Mouse (Mus musculus): ENCODE measurements around the gene Camta1. TPM values are rescaled to one million over a fixed set of nuclear protein-coding genes. Genes with fewer than 3 reads are reported as not detected.
A peak's percentile ranks its signal among the peaks of the same experiment; 100 is the strongest.

Camta1 gene
- total and polyA plus RNA-seq, 2 experiments = 2.7 to 6.1 TPM

DNA sequence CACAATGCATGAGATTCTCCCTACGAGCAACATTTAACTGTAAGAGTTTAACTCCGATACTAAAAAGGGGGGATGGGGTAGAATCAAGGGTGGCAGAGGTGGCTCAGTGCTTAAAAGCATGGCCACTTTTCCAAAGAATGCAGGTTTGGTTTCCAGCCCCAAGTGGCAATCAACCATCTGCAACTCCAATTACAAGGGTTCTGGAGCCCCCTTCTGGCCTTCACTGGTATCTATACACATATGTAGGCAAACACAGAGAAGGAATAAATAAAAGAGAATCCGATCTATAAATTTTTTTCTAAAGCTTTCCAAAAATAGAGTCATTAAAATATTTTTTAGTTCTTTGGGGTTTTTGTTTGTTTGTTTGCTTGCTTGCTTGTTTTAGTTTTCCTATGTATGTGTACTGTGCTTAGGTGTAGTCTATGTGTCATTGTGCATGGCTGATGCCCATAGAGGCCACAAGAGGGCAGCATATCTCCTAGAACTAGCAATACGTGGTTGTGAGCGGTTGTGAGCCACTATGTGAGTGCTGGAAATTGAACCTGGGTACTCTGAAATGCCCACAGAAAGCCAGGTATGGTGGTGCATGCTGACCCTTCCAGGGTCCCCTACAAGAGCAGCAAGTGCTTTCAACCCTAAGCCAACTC, 18.5 kb upstream of the Camta1 start:
- Histone ChIP-seq H3K4me1 (ENCODE audit: control insufficient read depth, insufficient read depth, low read length) (no peaks in the 10 kb centered on the region), H3K79me2 (ENCODE audit: control insufficient read depth, insufficient read depth, low read length) (no peaks in the 10 kb centered on the region), H3K27ac (replicated peaks; ENCODE audit: insufficient read depth, low read depth, low read length) (no peak overlapping the region), H3K27me3 (ENCODE audit: control insufficient read depth, insufficient read depth, low read length) (no peaks in the 10 kb centered on the region; the same call in 1 of the 2 replicates), H3K9ac (ENCODE audit: low read depth, low read length) (no peak overlapping the region), H3K4me3 (ENCODE audit: insufficient read depth, low read depth, low read length) (no peak overlapping the region), H3K36me3 (ENCODE audit: control insufficient read depth, insufficient read depth, low read length) (no peaks in the 10 kb centered on the region)
- 82% methylated on average over 5 of the region's 5 CpGs for WGBS
- TF ChIP-seq CTCF (IDR thresholded peaks at IDR 0.05; ENCODE audit: low read depth, low read length) (peak; percentile 21; the same call in 1 of the 2 replicates), POLR2A (IDR thresholded peaks at IDR 0.05; ENCODE audit: extremely low read depth, insufficient read depth, low read length) (no peak)
- no peak for DNase-seq (ENCODE audit: extremely low read depth, low read depth, low spot score)

DNA sequence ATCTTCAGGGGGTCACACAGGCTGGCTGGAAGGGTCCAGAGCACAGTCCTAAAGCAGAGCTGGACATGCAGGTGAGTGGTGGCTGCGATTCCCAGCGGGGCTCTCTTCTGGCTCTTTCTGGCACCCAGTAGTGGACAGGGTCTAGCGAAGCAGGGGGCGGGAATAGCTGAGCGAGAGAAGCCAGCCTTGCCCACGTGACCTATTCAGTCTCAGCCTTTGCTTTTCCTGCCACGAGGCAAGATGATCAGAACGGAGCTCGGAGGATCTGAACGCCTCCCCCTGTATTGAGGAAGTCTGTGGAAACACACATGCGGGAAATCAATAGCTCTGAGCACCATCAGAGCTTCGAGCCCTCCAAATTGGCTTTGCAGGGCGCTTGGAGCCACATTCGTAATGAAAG, 14.7 kb upstream of the Camta1 start:
- H3K9ac ChIP-seq (ENCODE audit: low read depth, low read length) = no peak overlapping the region
- TF ChIP-seq POLR2A (IDR thresholded peaks at IDR 0.05; ENCODE audit: extremely low read depth, insufficient read depth, low read length) (no peak), CTCF (IDR thresholded peaks at IDR 0.05; ENCODE audit: low read depth, low read length) (no peak)
- no peak overlapping the region for H3K4me3 ChIP-seq (ENCODE audit: insufficient read depth, low read depth, low read length)
- H3K36me3 ChIP-seq (ENCODE audit: control insufficient read depth, insufficient read depth, low read length) = no peaks in the 10 kb centered on the region
- H3K4me1 ChIP-seq (ENCODE audit: control insufficient read depth, insufficient read depth, low read length) = no peaks in the 10 kb centered on the region
- H3K27ac ChIP-seq (replicated peaks; ENCODE audit: insufficient read depth, low read depth, low read length) = no peak overlapping the region
- H3K79me2 ChIP-seq (ENCODE audit: control insufficient read depth, insufficient read depth, low read length) = no peaks in the 10 kb centered on the region
- 52% methylated on average over 14 of the region's 14 CpGs for whole genome bisulfite sequencing
- H3K27me3 ChIP-seq (ENCODE audit: control insufficient read depth, insufficient read depth, low read length) = no peaks in the 10 kb centered on the region; the same call in 1 of the 2 replicates
- no peak for DNase-seq (ENCODE audit: extremely low read depth, low read depth, low spot score)

DNA sequence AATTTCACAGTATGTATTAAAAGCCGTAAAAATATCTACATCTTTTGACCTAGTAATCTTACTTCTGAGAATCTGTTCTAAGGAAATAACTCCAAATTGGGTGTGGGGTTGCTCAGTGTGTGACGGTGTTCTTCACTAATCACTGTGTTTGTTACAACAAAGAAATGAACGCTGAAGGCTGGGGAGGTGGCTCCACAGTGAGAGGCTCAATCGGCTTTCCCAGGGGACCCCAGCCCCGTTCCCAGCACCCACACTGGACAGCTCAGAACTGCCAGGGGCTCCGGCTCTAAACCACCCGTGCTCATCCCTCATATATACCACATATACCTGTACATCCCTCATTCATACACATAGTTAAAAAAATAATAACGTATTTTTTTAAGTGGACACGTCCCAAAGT, 1.8 kb upstream of the Camta1 start:
- no peak overlapping the region for H3K9ac ChIP-seq (ENCODE audit: low read depth, low read length)
- WGBS = 62% methylated on average over 9 of the region's 9 CpGs
- 0 out of 2 replicates have a peak, but pooled peaks cover 3% of the 10 kb centered on the region for H3K4me1 ChIP-seq (ENCODE audit: control insufficient read depth, insufficient read depth, low read length)
- TF ChIP-seq CTCF (IDR thresholded peaks at IDR 0.05; ENCODE audit: low read depth, low read length) (no peak), POLR2A (IDR thresholded peaks at IDR 0.05; ENCODE audit: extremely low read depth, insufficient read depth, low read length) (no peak)
- no peaks in the 10 kb centered on the region for H3K27me3 ChIP-seq (ENCODE audit: control insufficient read depth, insufficient read depth, low read length)
- no peak overlapping the region for H3K4me3 ChIP-seq (ENCODE audit: insufficient read depth, low read depth, low read length)
- DNase-seq (ENCODE audit: extremely low read depth, low read depth, low spot score) = no peak
- no peak overlapping the region for H3K27ac ChIP-seq (replicated peaks; ENCODE audit: insufficient read depth, low read depth, low read length)
- H3K79me2 ChIP-seq (ENCODE audit: control insufficient read depth, insufficient read depth, low read length) = peaks cover 8% of the 10 kb centered on the region; the same call in 1 of the 2 replicates
- H3K36me3 ChIP-seq (ENCODE audit: control insufficient read depth, insufficient read depth, low read length) = no peaks in the 10 kb centered on the region

DNA sequence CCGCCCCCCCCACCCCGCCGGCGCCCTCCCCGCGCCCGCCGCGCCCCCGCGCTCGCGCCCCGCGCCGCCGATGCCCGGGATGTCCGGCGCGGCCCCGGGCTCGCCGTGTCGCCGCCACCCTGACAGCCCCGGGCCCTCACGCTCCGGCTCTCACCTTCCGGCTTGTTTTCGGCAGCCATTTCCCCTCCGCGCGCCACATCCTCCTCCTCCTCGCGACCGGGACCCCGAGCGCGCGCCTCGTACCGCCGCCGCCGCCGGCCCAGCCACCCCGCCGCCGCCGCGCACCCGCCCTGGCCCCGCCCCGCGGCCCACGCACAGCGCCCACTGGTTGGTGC, 238 bp downstream of the Camta1 start:
- 0 out of 2 replicates have a peak, but pooled peaks cover 3% of the 10 kb centered on the region for H3K4me1 ChIP-seq (ENCODE audit: control insufficient read depth, insufficient read depth, low read length)
- no peak for DNase-seq (ENCODE audit: extremely low read depth, low read depth, low spot score)
- H3K27me3 ChIP-seq (ENCODE audit: control insufficient read depth, insufficient read depth, low read length) = no peaks in the 10 kb centered on the region
- 3% methylated on average over 49 of the region's 58 CpGs for WGBS
- H3K9ac ChIP-seq (ENCODE audit: low read depth, low read length) = peak overlapping the region; percentile 97
- peaks cover 14% of the 10 kb centered on the region; the same call in 1 of the 2 replicates for H3K79me2 ChIP-seq (ENCODE audit: control insufficient read depth, insufficient read depth, low read length)
- peak overlapping the region; percentile 96 for H3K4me3 ChIP-seq (ENCODE audit: insufficient read depth, low read depth, low read length)
- peak overlapping the region; percentile 53; the same call in 1 of the 2 replicates for H3K27ac ChIP-seq (replicated peaks; ENCODE audit: insufficient read depth, low read depth, low read length)
- TF ChIP-seq POLR2A (IDR thresholded peaks at IDR 0.05; ENCODE audit: extremely low read depth, insufficient read depth, low read length) (0 out of 2 replicates have a peak, but pooled peaks have one; percentile 26), CTCF (IDR thresholded peaks at IDR 0.05; ENCODE audit: low read depth, low read length) (no peak)
- H3K36me3 ChIP-seq (ENCODE audit: control insufficient read depth, insufficient read depth, low read length) = no peaks in the 10 kb centered on the region

DNA sequence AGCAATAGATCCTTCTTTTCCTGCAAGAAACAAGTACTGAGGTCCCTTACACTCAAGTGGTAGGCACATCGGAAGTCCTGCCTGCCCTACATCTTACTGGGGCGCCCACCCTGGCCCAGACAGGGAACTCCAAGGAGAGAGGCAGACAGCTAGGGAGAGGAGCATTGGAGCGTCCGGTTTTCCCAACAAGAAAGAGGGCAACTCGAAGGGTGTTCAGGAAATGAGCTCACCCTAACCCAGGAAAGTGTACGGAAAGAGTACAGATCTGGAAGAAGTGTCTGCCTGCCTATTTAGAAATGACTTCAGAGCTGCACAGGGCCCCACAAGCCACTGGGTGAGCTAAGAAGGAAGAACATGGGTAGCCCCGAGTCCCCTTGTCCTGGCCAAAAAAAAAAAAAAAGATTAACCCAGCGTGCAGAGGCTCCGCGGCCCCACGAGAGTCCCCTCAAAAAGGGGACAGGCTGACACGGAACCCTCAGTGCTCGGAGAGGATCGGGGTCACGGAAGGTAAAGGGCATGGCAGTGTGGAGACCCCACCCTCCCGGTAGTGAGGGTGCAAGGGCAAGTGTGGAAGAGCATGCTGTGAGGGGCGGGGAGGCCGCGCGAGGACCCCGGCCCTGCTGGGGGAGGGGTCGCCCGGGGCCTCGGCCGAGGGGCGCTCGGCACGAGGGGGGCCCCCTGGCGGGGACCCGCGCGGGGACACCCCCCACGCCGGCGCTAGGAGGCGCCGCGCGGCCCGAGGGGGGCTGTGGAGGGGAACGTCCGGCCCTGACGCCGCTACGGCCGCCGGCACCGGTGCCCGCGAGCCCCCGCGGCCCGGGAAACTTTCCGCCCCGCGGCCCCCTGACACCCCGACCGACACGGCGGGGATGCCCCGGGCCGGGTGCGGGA, 990 bp downstream of the Camta1 start:
- DNase-seq (ENCODE audit: extremely low read depth, low read depth, low spot score) = no peak
- no peak for TF ChIP-seq POLR2A (IDR thresholded peaks at IDR 0.05; ENCODE audit: extremely low read depth, insufficient read depth, low read length)
- peak; percentile 15; the same call in 1 of the 2 replicates for TF ChIP-seq CTCF (IDR thresholded peaks at IDR 0.05; ENCODE audit: low read depth, low read length)
- Histone ChIP-seq H3K9ac (ENCODE audit: low read depth, low read length) (peak overlapping the region; percentile 67), H3K4me1 (ENCODE audit: control insufficient read depth, insufficient read depth, low read length) (0 out of 2 replicates have a peak, but pooled peaks cover 3% of the 10 kb centered on the region), H3K27me3 (ENCODE audit: control insufficient read depth, insufficient read depth, low read length) (no peaks in the 10 kb centered on the region), H3K4me3 (ENCODE audit: insufficient read depth, low read depth, low read length) (peak overlapping the region; percentile 96), H3K79me2 (ENCODE audit: control insufficient read depth, insufficient read depth, low read length) (peaks cover 17% of the 10 kb centered on the region; the same call in 1 of the 2 replicates), H3K36me3 (ENCODE audit: control insufficient read depth, insufficient read depth, low read length) (no peaks in the 10 kb centered on the region), H3K27ac (replicated peaks; ENCODE audit: insufficient read depth, low read depth, low read length) (no peak overlapping the region)
- WGBS = 7% methylated on average over 43 of the region's 63 CpGs

All from liver, adult 2 months (tissue).